Mouse (Mus musculus) megakaryocyte, embryonic 14.5 days (primary cell): ENCODE data around the gene Leprot.

ENCODE experiments used
- FLI1 ChIP-seq: IDR thresholded peaks from 2 replicates; pipeline ENCODE4 v1.6.1; 2012; ENCODE audit warnings: low read length, inconsistent platforms, mixed read lengths
- GATA1 ChIP-seq: IDR thresholded peaks from 3 replicates; pipeline ENCODE4 v1.6.1; 2012; ENCODE audit warnings: mixed read lengths, low read length, inconsistent platforms, borderline replicate concordance

DNA sequence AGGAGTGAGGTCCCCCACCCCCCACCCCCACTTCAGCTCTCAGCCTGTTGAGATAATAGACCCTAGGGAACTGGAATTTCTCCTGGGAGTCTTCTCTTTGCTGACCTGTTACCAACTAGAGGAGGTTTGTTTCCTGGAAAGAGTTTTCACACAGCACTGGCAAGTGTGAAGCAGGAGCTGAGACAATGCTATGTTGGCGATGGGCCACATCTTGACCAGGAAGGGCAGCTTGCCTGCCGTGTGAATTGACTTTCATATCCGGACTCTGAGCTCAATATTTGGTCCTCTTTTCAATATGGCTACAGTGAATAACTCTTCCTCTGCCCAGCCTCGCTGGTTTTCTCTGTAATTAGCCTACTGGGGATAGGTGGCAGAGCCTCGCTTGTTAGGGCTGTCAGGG lies 21.6 kb downstream of the Leprot start:
- TF ChIP-seq GATA1 (no peak), FLI1 (no peak)
